Mouse (Mus musculus): Measurements from ENCODE around the gene Retreg3. TPM values are rescaled to one million over a fixed set of nuclear protein-coding genes. Genes with fewer than 3 reads are reported as not detected.
A peak's percentile ranks its signal among the peaks of the same experiment; 100 is the strongest.

Retreg3 gene
- 10.3 and 12.3 TPM in 2 replicates for polyA plus RNA-seq (2015; fragmentation: Nextera tagmentation; extraction: Ambion mirVana)

DNA sequence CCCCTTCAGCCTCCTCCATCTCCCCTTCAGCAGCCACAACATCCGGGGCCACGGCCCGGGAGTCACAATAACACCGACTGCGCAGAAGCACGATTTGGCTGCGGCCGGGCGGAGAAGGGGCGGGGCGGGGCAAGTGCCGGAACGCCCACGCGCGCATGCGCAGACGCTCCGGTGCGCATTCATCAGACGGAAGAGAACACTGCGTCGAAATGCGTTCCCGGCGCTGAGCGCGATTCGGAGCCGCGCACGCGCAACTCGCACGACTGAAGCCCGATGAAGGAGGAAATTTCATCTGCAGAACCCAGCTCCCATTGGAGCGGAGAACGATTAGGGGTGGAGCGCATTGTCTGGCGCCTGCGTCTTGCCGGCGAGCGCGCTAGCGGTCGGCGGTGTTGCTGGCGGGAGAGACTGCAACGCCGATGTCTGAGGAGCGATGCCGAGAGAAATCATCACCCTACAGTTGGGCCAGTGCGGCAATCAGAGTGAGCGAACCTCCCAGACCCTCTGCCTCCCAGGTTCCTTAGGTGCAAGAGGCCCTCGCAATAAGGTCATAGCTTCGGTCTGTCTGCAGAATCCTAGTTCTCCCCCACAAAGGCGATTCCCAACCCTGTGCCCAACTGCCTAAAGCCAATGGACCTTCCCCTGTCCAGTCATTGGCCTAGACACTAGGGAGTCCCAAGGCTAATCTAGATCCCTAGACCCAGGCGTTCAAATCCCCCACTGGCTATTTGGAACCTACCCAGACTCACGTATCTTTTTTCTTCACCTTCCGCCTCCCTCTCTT, at the start of gene Retreg3, which contains the start of gene Tubg1:
Retreg3 (minus strand) TSS at position 133 of the 784 bp plus-strand sequence.
Tubg1 (plus strand) TSS at position 178 of the 784 bp plus-strand sequence.
- peaks cover 11% of the 10 kb centered on the region; the same call in 1 of the 2 replicates for H3K36me3 ChIP-seq (ENCODE audit: control insufficient read depth, insufficient read depth)
- peak; percentile 96 for ATAC-seq
- no peaks in the 10 kb centered on the region for H3K9me3 ChIP-seq (ENCODE audit: control insufficient read depth)
- peak within 1 kb of the TSS; percentile 87 for H3K9ac ChIP-seq (ENCODE audit: low read depth, low read length)
- WGBS = under 1% methylated on average over 61 of the region's 61 CpGs
- H3K27ac ChIP-seq (ENCODE audit: low read depth, low read length) = peak within 1 kb of the TSS; percentile 86
- no peaks in the 10 kb centered on the region for H3K27me3 ChIP-seq (replicated peaks; ENCODE audit: control insufficient read depth, insufficient read depth, low read length)
- peak within 1 kb of the TSS; percentile 87 for H3K4me3 ChIP-seq (ENCODE audit: low read depth, low read length)
- no peak for TF ChIP-seq CTCF (IDR thresholded peaks at IDR 0.05; ENCODE audit: low read depth)
- peak within 1 kb of the TSS; percentile 68 for H3K4me2 ChIP-seq (replicated peaks; ENCODE audit: low read depth)
- peaks cover 13% of the 10 kb centered on the region for H3K4me1 ChIP-seq (replicated peaks; ENCODE audit: control insufficient read depth, insufficient read depth, low read length)

DNA sequence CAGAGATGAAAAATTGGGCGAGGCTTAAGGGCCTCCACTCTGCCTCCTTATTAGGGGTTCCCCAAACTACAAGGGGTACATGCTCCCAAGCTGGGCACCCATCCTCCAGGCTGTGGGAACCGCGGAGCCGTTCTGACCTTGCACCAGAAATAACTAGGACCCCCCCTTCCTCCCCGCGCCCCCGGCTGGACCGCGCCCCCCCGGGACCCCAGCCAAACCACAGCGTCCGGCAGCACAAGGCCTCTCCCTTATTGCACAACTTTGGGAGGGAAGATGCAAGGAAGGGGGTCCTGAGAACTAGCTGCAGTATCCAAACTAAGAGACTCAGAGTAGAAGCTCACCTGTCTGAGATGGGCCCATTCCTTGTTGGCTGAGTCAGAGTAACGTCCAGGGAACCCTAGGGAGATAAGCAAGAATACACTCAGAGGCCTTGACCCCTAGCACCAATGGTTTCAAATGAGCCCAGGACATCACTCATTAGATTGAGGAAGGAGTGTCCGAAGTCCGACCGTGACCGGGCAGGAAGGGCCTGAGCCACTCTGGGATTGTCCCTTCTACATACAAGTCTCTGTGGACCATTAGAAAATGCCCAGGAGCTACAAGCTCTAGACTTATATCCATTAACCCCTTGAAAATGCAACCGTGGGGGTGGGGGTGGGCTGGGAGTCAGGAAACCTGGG, 48.7 kb upstream of the Retreg3 start:
- Histone ChIP-seq H3K27ac (ENCODE audit: low read depth, low read length) (no peak overlapping the region; the same call in 1 of the 2 replicates), H3K9me3 (ENCODE audit: control insufficient read depth) (no peaks in the 10 kb centered on the region), H3K36me3 (ENCODE audit: control insufficient read depth, insufficient read depth) (peaks cover 48% of the 10 kb centered on the region), H3K9ac (ENCODE audit: low read depth, low read length) (no peak overlapping the region), H3K4me3 (ENCODE audit: low read depth, low read length) (0 out of 2 replicates have a peak overlapping the region, but pooled peaks have one; percentile 79), H3K4me2 (replicated peaks; ENCODE audit: low read depth) (peak overlapping the region; percentile 93), H3K4me1 (replicated peaks; ENCODE audit: control insufficient read depth, insufficient read depth, low read length) (peaks cover 19% of the 10 kb centered on the region), H3K27me3 (replicated peaks; ENCODE audit: control insufficient read depth, insufficient read depth, low read length) (no peaks in the 10 kb centered on the region)
- WGBS = 73% methylated on average over 18 of the region's 18 CpGs
- no peak for ATAC-seq
- TF ChIP-seq CTCF (IDR thresholded peaks at IDR 0.05; ENCODE audit: low read depth) = no peak

DNA sequence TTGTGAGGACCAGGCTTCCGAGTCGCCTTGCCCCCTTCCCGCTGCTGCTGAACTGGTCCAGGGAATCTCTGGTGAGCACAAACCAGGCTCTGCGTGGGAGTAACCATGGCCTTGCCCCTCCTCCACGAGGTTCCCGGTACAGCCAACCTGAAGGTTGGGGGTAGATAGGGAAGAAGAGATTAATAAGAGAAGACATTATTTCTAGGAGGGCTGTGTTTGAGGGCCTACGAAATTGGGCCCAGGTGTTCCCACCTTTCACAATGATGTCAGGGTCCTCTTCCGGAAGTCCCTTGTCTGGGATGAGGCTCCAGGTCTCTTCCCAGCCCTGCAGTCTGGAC, 48.2 kb upstream of the Retreg3 start:
- WGBS = 78% methylated on average over 8 of the region's 8 CpGs
- peaks cover 53% of the 10 kb centered on the region for H3K36me3 ChIP-seq (ENCODE audit: control insufficient read depth, insufficient read depth)
- peak overlapping the region; percentile 93; the same call in 1 of the 2 replicates for H3K4me2 ChIP-seq (replicated peaks; ENCODE audit: low read depth)
- H3K9ac ChIP-seq (ENCODE audit: low read depth, low read length) = no peak overlapping the region
- H3K27ac ChIP-seq (ENCODE audit: low read depth, low read length) = no peak overlapping the region
- H3K4me3 ChIP-seq (ENCODE audit: low read depth, low read length) = no peak overlapping the region
- no peak for ATAC-seq
- H3K4me1 ChIP-seq (replicated peaks; ENCODE audit: control insufficient read depth, insufficient read depth, low read length) = peaks cover 15% of the 10 kb centered on the region; the same call in 1 of the 2 replicates
- no peak for TF ChIP-seq CTCF (IDR thresholded peaks at IDR 0.05; ENCODE audit: low read depth)
- H3K9me3 ChIP-seq (ENCODE audit: control insufficient read depth) = no peaks in the 10 kb centered on the region
- H3K27me3 ChIP-seq (replicated peaks; ENCODE audit: control insufficient read depth, insufficient read depth, low read length) = no peaks in the 10 kb centered on the region

DNA sequence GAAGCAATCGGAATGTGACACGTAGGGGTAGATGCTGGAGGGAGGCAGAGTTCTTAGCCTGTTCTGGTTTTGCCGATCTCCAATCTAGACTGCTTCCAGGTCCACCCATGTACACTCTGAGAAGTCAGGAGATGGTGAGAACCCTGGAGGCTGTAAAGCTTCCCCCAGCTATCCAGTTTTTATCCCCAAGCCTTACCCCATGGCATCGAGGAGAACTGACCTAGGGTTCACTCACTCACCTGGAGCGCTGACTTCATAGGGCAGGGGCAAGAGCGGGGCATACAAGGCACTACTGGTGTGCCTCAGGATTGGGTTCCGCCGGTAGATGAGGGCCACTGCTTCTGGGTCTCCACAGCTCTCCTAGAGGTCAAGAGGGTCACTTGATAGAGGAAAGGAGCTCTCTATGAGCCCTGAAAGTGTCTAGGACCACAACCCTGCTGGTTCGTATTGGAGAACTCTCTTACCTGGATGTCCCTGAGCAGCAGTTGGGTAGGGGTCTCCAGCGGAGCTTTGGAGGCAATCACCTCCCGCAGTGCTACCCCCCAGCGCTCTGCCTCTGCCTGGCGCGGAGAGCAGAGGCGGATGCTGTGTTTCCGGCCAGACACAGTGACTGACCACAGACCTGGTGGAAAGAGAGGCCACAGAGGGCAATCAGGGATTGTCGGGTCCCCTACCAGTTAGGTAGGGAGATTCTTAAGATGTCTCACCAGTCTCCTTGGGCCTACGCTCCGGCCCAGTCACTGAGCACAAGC, 47.7 kb upstream of the Retreg3 start:
- Histone ChIP-seq H3K4me3 (ENCODE audit: low read depth, low read length) (no peak overlapping the region), H3K36me3 (ENCODE audit: control insufficient read depth, insufficient read depth) (peaks cover 59% of the 10 kb centered on the region), H3K9ac (ENCODE audit: low read depth, low read length) (no peak overlapping the region), H3K27ac (ENCODE audit: low read depth, low read length) (no peak overlapping the region), H3K4me2 (replicated peaks; ENCODE audit: low read depth) (no peak overlapping the region), H3K4me1 (replicated peaks; ENCODE audit: control insufficient read depth, insufficient read depth, low read length) (peaks cover 15% of the 10 kb centered on the region; the same call in 1 of the 2 replicates), H3K27me3 (replicated peaks; ENCODE audit: control insufficient read depth, insufficient read depth, low read length) (no peaks in the 10 kb centered on the region), H3K9me3 (ENCODE audit: control insufficient read depth) (no peaks in the 10 kb centered on the region)
- no peak for ATAC-seq
- no peak for TF ChIP-seq CTCF (IDR thresholded peaks at IDR 0.05; ENCODE audit: low read depth)
- WGBS = 85% methylated on average over 19 of the region's 19 CpGs

DNA sequence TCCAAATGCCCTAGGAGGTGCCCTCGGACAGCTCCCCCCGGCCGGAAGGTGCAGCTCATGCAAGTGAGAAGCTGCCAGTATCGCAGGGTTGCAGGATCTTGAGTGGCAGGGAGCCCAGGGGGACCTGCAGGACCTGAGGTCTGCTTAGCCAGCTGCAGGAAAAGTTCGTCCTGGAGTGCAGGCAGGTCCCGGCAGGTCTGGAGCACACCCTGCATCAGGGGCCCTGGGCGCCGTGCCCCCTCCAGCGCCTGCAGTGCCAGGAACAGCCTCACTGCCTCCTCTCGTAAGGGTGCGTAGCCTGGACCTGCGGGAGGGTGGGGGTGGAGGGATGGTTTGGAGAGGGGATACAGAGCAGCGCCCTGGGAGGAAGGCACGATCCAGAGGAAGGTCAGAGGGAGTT, 46.7 kb upstream of the Retreg3 start:
- Histone ChIP-seq H3K4me1 (replicated peaks; ENCODE audit: control insufficient read depth, insufficient read depth, low read length) (peaks cover 15% of the 10 kb centered on the region; the same call in 1 of the 2 replicates), H3K4me3 (ENCODE audit: low read depth, low read length) (no peak overlapping the region), H3K4me2 (replicated peaks; ENCODE audit: low read depth) (no peak overlapping the region), H3K27me3 (replicated peaks; ENCODE audit: control insufficient read depth, insufficient read depth, low read length) (no peaks in the 10 kb centered on the region), H3K9me3 (ENCODE audit: control insufficient read depth) (no peaks in the 10 kb centered on the region), H3K36me3 (ENCODE audit: control insufficient read depth, insufficient read depth) (peaks cover 66% of the 10 kb centered on the region), H3K27ac (ENCODE audit: low read depth, low read length) (no peak overlapping the region), H3K9ac (ENCODE audit: low read depth, low read length) (no peak overlapping the region)
- ATAC-seq = no peak
- WGBS = 88% methylated on average over 14 of the region's 14 CpGs
- no peak for TF ChIP-seq CTCF (IDR thresholded peaks at IDR 0.05; ENCODE audit: low read depth)
